Mouse (Mus musculus): Measurements from ENCODE around the gene Ptprg.

- TF ChIP-seq CTCF (IDR thresholded peaks at IDR 0.05; ENCODE audit: borderline replicate concordance, insufficient read depth, low read depth, low read length), result no peak
- no peak for TF ChIP-seq POLR2A (IDR thresholded peaks at IDR 0.05; ENCODE audit: borderline replicate concordance, insufficient read depth, low read length)
Observed at GRCm38 (mm10) chr14:11997555-11997954, 444.2 kb downstream of the Ptprg start.

All from cerebellum, adult 2 months (tissue).